Mouse (Mus musculus) olfactory bulb, adult 2 months (tissue): Measurements from ENCODE around the gene Lpo.

Source experiments
- CTCF ChIP-seq: fragments of 200-500 bp; IDR thresholded peaks from 2 replicates; pipeline ENCODE4 v1.5.1; 2012; ENCODE audit warnings: low read depth, mild to moderate bottlenecking, low read length, moderate library complexity; ENCODE audit not compliant: insufficient read depth
- POLR2A ChIP-seq: fragments of 200-500 bp; IDR thresholded peaks from 2 replicates; pipeline ENCODE4 v1.6.1; 2012; ENCODE audit warnings: mild to moderate bottlenecking, low read depth, low read length, moderate library complexity; ENCODE audit not compliant: insufficient read depth

DNA sequence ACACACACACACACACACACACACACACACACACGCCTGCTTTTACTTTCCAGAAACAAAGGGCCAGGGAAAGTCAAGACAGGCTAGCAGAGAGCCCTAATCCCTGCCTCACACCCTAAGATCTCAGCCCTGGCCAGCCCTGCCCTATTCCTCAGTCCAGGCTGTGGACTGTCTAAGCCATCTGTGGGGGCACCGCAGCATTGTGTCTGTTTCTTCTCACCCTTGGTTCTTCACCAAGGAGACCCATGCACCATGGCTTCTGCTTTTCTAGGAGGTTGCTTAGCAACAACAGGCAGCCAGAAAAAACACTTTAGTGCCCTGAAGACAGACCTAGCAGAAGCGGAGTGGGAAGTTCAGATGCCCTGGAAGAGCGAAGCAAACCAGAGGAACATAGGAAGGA, 16.7 kb downstream of the Lpo start:
- no peak for TF ChIP-seq POLR2A
- TF ChIP-seq CTCF = no peak
